ENCODE assay signal across 8 mouse cellular contexts in the genomic region with DNA sequence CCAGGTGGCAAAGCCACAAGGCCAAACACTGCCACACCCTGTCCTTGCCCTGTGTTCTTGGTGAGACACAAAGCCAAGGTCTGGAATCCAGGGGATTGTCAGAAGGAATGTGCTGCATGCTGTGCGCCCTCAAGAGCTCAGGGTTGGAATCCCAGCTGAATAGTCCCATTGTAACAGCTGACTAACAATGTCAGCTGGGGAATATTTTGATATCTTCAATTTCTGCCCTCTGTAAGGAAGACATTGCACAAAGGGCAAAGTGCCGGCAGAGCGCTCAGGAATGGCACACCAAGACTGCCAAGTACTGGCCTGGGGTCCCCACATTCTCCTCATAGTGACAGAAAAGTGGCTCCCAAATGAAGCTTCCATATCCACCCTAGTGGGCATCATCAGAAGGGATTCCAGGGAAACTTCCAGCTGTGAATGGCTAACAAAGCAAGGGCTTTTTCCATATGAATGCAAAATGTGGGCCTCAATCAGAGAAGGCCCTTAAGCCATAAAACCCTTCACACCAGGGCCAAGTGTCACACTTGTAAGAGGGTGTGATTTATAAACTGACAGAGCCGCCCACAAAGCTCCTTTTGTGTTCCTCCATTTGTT. TPM values are rescaled to one million over a fixed set of nuclear protein-coding genes. Genes with fewer than 3 reads are reported as not detected.
A peak's percentile ranks its signal among the peaks of the same experiment; 100 is the strongest.
DNase-seq lines count a peak whose midpoint lies in the region; ATAC-seq and TF ChIP-seq lines count a peak whose summit lies in the region.

No protein-coding gene starts in this region.

- DNase-seq in liver = no peak
- DNase-seq in embryo, embryonic 10.5 days (ENCODE audit: low spot score) = peak; percentile 86
- peak; percentile 28 for DNase-seq in hindbrain, postnatal 0 days (ENCODE audit: low spot score)
- no peak for DNase-seq in cerebellum, postnatal 10 days
- DNase-seq in layer of hippocampus, adult 8-10 months (ENCODE audit: low spot score in 2 of 2) = no peak

- peaks cover 35% of the 10 kb centered on the region for H3K36me3 ChIP-seq in liver, embryonic 16.5 days (ENCODE audit: control insufficient read depth, insufficient read depth)
- H3K36me3 ChIP-seq in hindbrain, postnatal 0 days (ENCODE audit: insufficient read depth, low read length) = peaks cover 42% of the 10 kb centered on the region; the same call in 1 of the 2 replicates
- H3K36me3 ChIP-seq in myocyte (ENCODE audit: control insufficient read depth, insufficient read depth) = peaks cover 53% of the 10 kb centered on the region

- no peak for TF ChIP-seq CTCF in hindbrain, postnatal 0 days (IDR thresholded peaks at IDR 0.05; ENCODE audit: low read depth)

- H3K9ac ChIP-seq in liver, embryonic 16.5 days (ENCODE audit: low read depth, low read length) = no peak overlapping the region
- no peak overlapping the region for H3K9ac ChIP-seq in hindbrain, postnatal 0 days (replicated peaks; ENCODE audit: low read length)

- no peaks in the 10 kb centered on the region for H3K27me3 ChIP-seq in liver, embryonic 16.5 days (ENCODE audit: control insufficient read depth, insufficient read depth, low read depth, low read length)
- no peaks in the 10 kb centered on the region for H3K27me3 ChIP-seq in hindbrain, postnatal 0 days (ENCODE audit: insufficient read depth, low read length)
- no peaks in the 10 kb centered on the region for H3K27me3 ChIP-seq in myocyte (ENCODE audit: control insufficient read depth, insufficient read depth, insufficient read length)

- H3K4me2 ChIP-seq in liver, embryonic 16.5 days (ENCODE audit: low read depth, low read length) = no peak overlapping the region
- H3K4me2 ChIP-seq in hindbrain, postnatal 0 days (ENCODE audit: low read depth, low read length) = no peak overlapping the region
- H3K4me2 ChIP-seq in myocyte (ENCODE audit: low read depth) = peak overlapping the region; percentile 46

- WGBS in liver, embryonic 16.5 days (ENCODE audit: insufficient replicate concordance) = 82% methylated on average over 4 of the region's 4 CpGs
- 12% methylated on average over 4 of the region's 4 CpGs for WGBS in hindbrain, postnatal 0 days

- peaks cover 10% of the 10 kb centered on the region for H3K4me1 ChIP-seq in liver, embryonic 16.5 days (ENCODE audit: control insufficient read depth, low read depth, low read length)
- H3K4me1 ChIP-seq in hindbrain, postnatal 0 days (ENCODE audit: insufficient read depth, low read length) = no peaks in the 10 kb centered on the region

- H3K79me2 ChIP-seq in myocyte (ENCODE audit: control insufficient read depth, insufficient read depth) = peaks cover 35% of the 10 kb centered on the region

- no peak for TF ChIP-seq POLR2A in myocyte (IDR thresholded peaks at IDR 0.05; ENCODE audit: insufficient read length, low read depth)

- no peaks in the 10 kb centered on the region for H3K9me3 ChIP-seq in liver, embryonic 16.5 days (replicated peaks; ENCODE audit: control insufficient read depth, low read length)
- H3K9me3 ChIP-seq in hindbrain, postnatal 0 days (ENCODE audit: low read length) = no peaks in the 10 kb centered on the region

- no peak overlapping the region for H3ac ChIP-seq in myocyte (ENCODE audit: control insufficient read depth, insufficient read length)

- no peak for ATAC-seq in liver, embryonic 16.5 days (ENCODE audit: low read depth)
- peak; percentile 49; the same call in 1 of the 2 replicates for ATAC-seq in hindbrain, postnatal 0 days
- ATAC-seq in erythroblast, adult 5-6 weeks (replicated peaks; ENCODE audit: low FRiP score, poor library complexity, severe bottlenecking) = no peak

- peak overlapping the region; percentile 65 for H3K27ac ChIP-seq in liver, embryonic 16.5 days (ENCODE audit: low read length)
- H3K27ac ChIP-seq in hindbrain, postnatal 0 days = peak overlapping the region; percentile 15; the same call in 1 of the 2 replicates

- H3K4me3 ChIP-seq in liver, embryonic 16.5 days (ENCODE audit: low read depth, low read length) = no peak overlapping the region
- no peak overlapping the region for H3K4me3 ChIP-seq in hindbrain, postnatal 0 days (ENCODE audit: low read length)
- no peak overlapping the region for H3K4me3 ChIP-seq in myocyte

TF ChIP-seq in myocyte, 11 proteins besides CTCF, POLR2A, EP300 and RAD21:
- TF ChIP-seq CEBPB (IDR thresholded peaks at IDR 0.05; ENCODE audit: insufficient read depth, poor library complexity, severe bottlenecking) = no peak
- TF ChIP-seq TCF12 (IDR thresholded peaks at IDR 0.05; ENCODE audit: insufficient read depth, poor library complexity, severe bottlenecking) = peak; percentile 74
- TF ChIP-seq MYOD1 (IDR thresholded peaks at IDR 0.05; ENCODE audit: control insufficient read depth in 1 of 3, insufficient read length in 2 of 3, low read depth in 2 of 3) = peak; percentile 23 to 75 (median 66)
- TF ChIP-seq MYOG (IDR thresholded peaks at IDR 0.05; ENCODE audit: control insufficient read depth in 1 of 3, insufficient read depth in 1 of 3, insufficient read length in 2 of 3, low read depth in 2 of 3) = peak in 2 of 3 experiments; percentile 80 to 89

RNA-seq across cellular contexts. Expression of gene Sae1, which starts 22.6 kb away (rescaled TPM):
- 84.3 and 90.7 TPM in 2 replicates for polyA plus RNA-seq in liver, embryonic 16.5 days (2015; fragmentation: Nextera tagmentation; extraction: Ambion mirVana)
- total RNA-seq in hindbrain, postnatal 0 days (2014; rRNA removed) = 88.6 and 89.4 TPM in 2 replicates
- 215 and 216 TPM in 2 replicates for polyA plus RNA-seq in hindbrain, postnatal 0 days (2015; fragmentation: Nextera tagmentation; extraction: Ambion mirVana)
- polyA plus RNA-seq in myocyte (2012; fragmentation: generic; extraction: Trizol) = 169 TPM
- total RNA-seq in erythroblast, adult 5-6 weeks (2015; ENCODE audit: low replicate concordance) = 19.4 and 29.5 TPM in 2 replicates
- total RNA-seq in erythroblast, adult 5-6 weeks (2017; ENCODE audit: low replicate concordance) = 61.9 and 62.0 TPM in 2 replicates
- total RNA-seq in layer of hippocampus, adult 8-10 months (2022) = 10 to 100 TPM; 89.6 to 93.3 (median 91.9) TPM

RNA-seq across cellular contexts. Expression of gene Zc3h4, which starts 35.7 kb away (rescaled TPM):
- 7.0 and 7.2 TPM in 2 replicates for polyA plus RNA-seq in liver, embryonic 16.5 days (2015; fragmentation: Nextera tagmentation; extraction: Ambion mirVana)
- 36.8 and 38.2 TPM in 2 replicates for total RNA-seq in hindbrain, postnatal 0 days (2014; rRNA removed)
- polyA plus RNA-seq in hindbrain, postnatal 0 days (2015; fragmentation: Nextera tagmentation; extraction: Ambion mirVana) = 8.3 and 9.1 TPM in 2 replicates
- 24.8 TPM for polyA plus RNA-seq in myocyte (2012; fragmentation: generic; extraction: Trizol)
- 37.4 and 37.7 TPM in 2 replicates for total RNA-seq in erythroblast, adult 5-6 weeks (2015; ENCODE audit: low replicate concordance)
- total RNA-seq in erythroblast, adult 5-6 weeks (2017; ENCODE audit: low replicate concordance) = 82.9 and 103 TPM in 2 replicates
- 10 to 100 TPM; 43.3 to 50.2 (median 47.1) TPM for total RNA-seq in layer of hippocampus, adult 8-10 months (2022)

RNA-seq across cellular contexts. Expression of gene Bbc3, which starts 56.8 kb away (rescaled TPM):
- polyA plus RNA-seq in liver, embryonic 16.5 days (2015; fragmentation: Nextera tagmentation; extraction: Ambion mirVana) = 3.0 and 4.1 TPM in 2 replicates
- 51.0 and 55.8 TPM in 2 replicates for total RNA-seq in hindbrain, postnatal 0 days (2014; rRNA removed)
- polyA plus RNA-seq in hindbrain, postnatal 0 days (2015; fragmentation: Nextera tagmentation; extraction: Ambion mirVana) = 32.2 and 33.3 TPM in 2 replicates
- 34.6 TPM for polyA plus RNA-seq in myocyte (2012; fragmentation: generic; extraction: Trizol)
- 2.3 TPM in 1 of 2 replicates, not detected in the other for total RNA-seq in erythroblast, adult 5-6 weeks (2015; ENCODE audit: low replicate concordance)
- total RNA-seq in erythroblast, adult 5-6 weeks (2017; ENCODE audit: low replicate concordance) = 1.5 and 7.5 TPM in 2 replicates
- 10 to 100 TPM in 3 of 4 experiments, 1 to 10 TPM in 1; 8.9 to 14.4 (median 10.9) TPM for total RNA-seq in layer of hippocampus, adult 8-10 months (2022)

Comparison
In these comparisons a context has a peak if more than half of its experiments do, and no peak if none do; other contexts are left out.
1. DNase-seq: peak in embryo, embryonic 10.5 days (single experiment) and hindbrain, postnatal 0 days (single experiment); none in liver (single experiment), cerebellum, postnatal 10 days (0 of 2) and layer of hippocampus, adult 8-10 months (0 of 2).